Mouse (Mus musculus) hindlimb bud, embryonic 11.5 days (tissue): ENCODE measurements at regions not wholly inside any gene's neighbourhood (a gene's known extent, or its start where the extent isn't known, plus 50 kb on each side); places are given as distances from the start of the nearest gene placed in this dataset.
"Not testable (repeated sequence)": the region's sequence is repeated elsewhere in the genome, so short reads cannot be mapped to it uniquely, and the experiment has no call there.

Experiments used
- DNase-seq: peaks from one replicate; pipeline ENCODE4 v3.0.0-alpha.2; 2012; ENCODE audit warnings: low read depth, low spot score; ENCODE audit errors: extremely low spot score

- peak; percentile 0 for DNase-seq
These were observed 122.2 kb downstream of the Ppp1r3a start for GRCm38 (mm10) chr6:14632837-14633236.

GRCm38 (mm10) chr6:14631719-14632445 lies 123.2 kb downstream of the Ppp1r3a start:
- peak; percentile 6 for DNase-seq

GRCm38 (mm10) chr6:14616629-14617028 lies 138.4 kb downstream of the Ppp1r3a start:
- DNase-seq, result no peak

- DNase-seq, result no peak
These were observed 147.0 kb downstream of the Ppp1r3a start for GRCm38 (mm10) chr6:14608076-14608475.

GRCm38 (mm10) chr6:14600543-14601249 lies 154.4 kb downstream of the Ppp1r3a start:
- DNase-seq, result no peak

- DNase-seq, result no peak
These were observed 158.1 kb downstream of the Ppp1r3a start for GRCm38 (mm10) chr6:14596880-14597466.

- no peak for DNase-seq
These were observed 169.2 kb downstream of the Ppp1r3a start for GRCm38 (mm10) chr6:14585827-14586226.

GRCm38 (mm10) chr6:14583829-14584228 lies 171.2 kb downstream of the Ppp1r3a start:
- DNase-seq, result no peak

- DNase-seq, result no peak
These were observed 180.5 kb downstream of the Ppp1r3a start for GRCm38 (mm10) chr6:14574607-14575006.

- DNase-seq, result no peak
These were observed 182.1 kb downstream of the Ppp1r3a start for GRCm38 (mm10) chr6:14573001-14573400.

- no peak for DNase-seq
These were observed 214.7 kb downstream of the Ppp1r3a start for GRCm38 (mm10) chr6:14540333-14540732.

GRCm38 (mm10) chr6:14529096-14529495 lies 226.0 kb downstream of the Ppp1r3a start:
- no peak for DNase-seq

GRCm38 (mm10) chr6:14528564-14528963 lies 226.5 kb downstream of the Ppp1r3a start:
- no peak for DNase-seq

GRCm38 (mm10) chr6:14522742-14523141 lies 232.3 kb downstream of the Ppp1r3a start:
- DNase-seq, result no peak

- no peak for DNase-seq
These were observed 233.8 kb downstream of the Ppp1r3a start for GRCm38 (mm10) chr6:14521321-14521720.

- DNase-seq, result no peak
These were observed 250.9 kb downstream of the Ppp1r3a start for GRCm38 (mm10) chr6:14504171-14504570.

- DNase-seq, result no peak
These were observed 254.4 kb downstream of the Ppp1r3a start for GRCm38 (mm10) chr6:14500663-14501062.

GRCm38 (mm10) chr6:14499882-14500281 lies 255.2 kb downstream of the Ppp1r3a start:
- DNase-seq, result not testable (repeated sequence)

GRCm38 (mm10) chr6:14486642-14487041 lies 268.4 kb downstream of the Ppp1r3a start:
- not testable (repeated sequence) for DNase-seq

- no peak for DNase-seq
These were observed 298.7 kb downstream of the Ppp1r3a start for GRCm38 (mm10) chr6:14456394-14456793.

- DNase-seq, result not testable (repeated sequence)
These were observed 301.8 kb downstream of the Ppp1r3a start for GRCm38 (mm10) chr6:14453321-14453720.

- no peak for DNase-seq
These were observed 323.3 kb downstream of the Ppp1r3a start for GRCm38 (mm10) chr6:14431751-14432150.
